21 mouse cellular contexts compared by ENCODE assay signal in genomic region chr4:138840726-138841125, GRCm38 (mm10). TPM values are rescaled to one million over a fixed set of nuclear protein-coding genes. Genes with fewer than 3 reads are reported as not detected.
"Had no signal": no experiment of that assay in that cellular context is flagged by ENCODE, and none has a peak within 500 bp of the region (broad histone marks: within the 10 kb centered on the region; RNA-seq: fewer than 3 reads in every experiment).

No protein-coding gene starts in this region.

- H3K4me1 ChIP-seq: midbrain, embryonic 10.5 days; midbrain, embryonic 12.5 days; neural tube, embryonic 13.5 days; neural tube, embryonic 15.5 days had no signal

- H3K4me3 ChIP-seq: midbrain, embryonic 10.5 days; midbrain, embryonic 12.5 days; myocyte; neural tube, embryonic 13.5 days; neural tube, embryonic 15.5 days had no signal

- H3K27me3 ChIP-seq: midbrain, embryonic 12.5 days; neural tube, embryonic 13.5 days; neural tube, embryonic 15.5 days had no signal

- H3K27ac ChIP-seq: midbrain, embryonic 10.5 days; midbrain, embryonic 12.5 days; neural tube, embryonic 13.5 days had no signal

- DNase-seq: lung, adult 18-20 months; retina, postnatal 1 day; spleen, adult 18-20 months; thymus, adult 18-20 months; thymus, postnatal 14 days; thymus, postnatal 36 days had no signal

- H3K36me3 ChIP-seq: midbrain, embryonic 10.5 days; midbrain, embryonic 12.5 days; neural tube, embryonic 13.5 days; neural tube, embryonic 15.5 days had no signal

RNA-seq across cellular contexts. Expression of gene Pla2g5, which starts 22.6 kb away (rescaled TPM):
- total RNA-seq: megakaryocyte, adult 5-6 weeks; megakaryocyte-erythroid progenitor cell, adult 5-6 weeks had no signal
- polyA plus RNA-seq: midbrain, embryonic 12.5 days; neural tube, embryonic 11.5 days had no signal

RNA-seq across cellular contexts. Expression of gene Gm13030, which starts 33.0 kb away (rescaled TPM):
- total RNA-seq: megakaryocyte, adult 5-6 weeks; megakaryocyte-erythroid progenitor cell, adult 5-6 weeks had no signal
- polyA plus RNA-seq: lung, embryonic 14.5 days; lung, embryonic 16.5 days; midbrain, embryonic 10.5 days; midbrain, embryonic 12.5 days; midbrain, embryonic 14.5 days; midbrain, embryonic 16.5 days; myocyte; neural tube, embryonic 11.5 days; neural tube, embryonic 13.5 days; neural tube, embryonic 15.5 days; small intestine, adult 2 months; stomach, embryonic 14.5 days; thymus, postnatal 0 days had no signal

RNA-seq across cellular contexts. Expression of gene Pla2g2e, which starts 37.0 kb away (rescaled TPM):
- total RNA-seq: megakaryocyte, adult 5-6 weeks; megakaryocyte-erythroid progenitor cell, adult 5-6 weeks had no signal
- polyA plus RNA-seq: lung, embryonic 14.5 days; lung, embryonic 16.5 days; midbrain, embryonic 10.5 days; midbrain, embryonic 12.5 days; midbrain, embryonic 14.5 days; midbrain, embryonic 16.5 days; neural tube, embryonic 11.5 days; neural tube, embryonic 13.5 days; neural tube, embryonic 15.5 days; stomach, embryonic 14.5 days had no signal
